Mouse (Mus musculus): ENCODE results near the gene Plppr4.

Plppr4 gene

DNA sequence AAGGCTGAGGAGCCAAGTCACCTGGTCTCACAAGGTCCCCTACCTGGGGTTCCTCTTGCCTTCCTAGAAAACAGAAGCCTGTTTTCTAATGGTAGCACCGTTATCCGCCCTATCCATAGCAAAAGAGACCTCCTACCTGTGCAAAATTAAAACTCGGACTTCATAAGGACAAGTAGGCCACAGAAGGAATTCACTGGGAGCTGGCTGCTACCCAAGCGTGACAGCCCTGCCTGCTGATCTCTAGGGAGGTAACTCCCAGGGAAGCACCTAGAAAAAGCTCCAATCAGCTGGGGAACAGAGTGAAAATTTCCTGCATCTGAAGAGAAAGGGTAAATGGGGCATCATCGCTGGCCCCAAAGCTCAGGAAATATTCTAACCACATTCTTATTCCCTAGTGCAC lies at the start of gene Plppr4:
Gene Plppr4, minus strand, starts transcription at position 349 of the 400 bp plus-strand sequence.
- no peak for DNase-seq (ENCODE audit: low read depth)

DNA sequence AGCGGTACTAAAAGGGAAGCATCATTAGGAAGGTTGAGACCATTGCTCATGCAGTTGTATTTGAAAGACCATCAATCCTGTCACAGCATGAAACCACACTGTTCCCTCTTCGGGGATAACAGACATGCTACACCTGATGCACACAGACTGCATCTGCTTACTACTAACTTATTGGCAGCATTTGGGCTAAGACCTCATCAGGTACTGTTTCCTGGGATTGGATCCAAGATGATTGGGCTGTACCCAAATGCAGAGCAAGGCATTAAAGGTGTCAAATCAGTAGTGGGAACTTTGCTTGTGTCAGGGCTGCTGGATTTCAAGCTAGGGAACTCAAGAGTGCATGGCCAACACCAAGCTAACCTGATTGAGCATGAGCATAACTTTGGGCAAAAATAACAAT lies 45.1 kb upstream of the Plppr4 start:
- DNase-seq (ENCODE audit: low read depth) = no peak

- no peak for DNase-seq (ENCODE audit: low read depth)
These were observed 43.1 kb upstream of the Plppr4 start for GRCm38 (mm10) chr3:117403740-117404139.

GRCm38 (mm10) chr3:117366041-117366440 lies 5.4 kb upstream of the Plppr4 start:
- DNase-seq (ENCODE audit: low read depth) = no peak

DNA sequence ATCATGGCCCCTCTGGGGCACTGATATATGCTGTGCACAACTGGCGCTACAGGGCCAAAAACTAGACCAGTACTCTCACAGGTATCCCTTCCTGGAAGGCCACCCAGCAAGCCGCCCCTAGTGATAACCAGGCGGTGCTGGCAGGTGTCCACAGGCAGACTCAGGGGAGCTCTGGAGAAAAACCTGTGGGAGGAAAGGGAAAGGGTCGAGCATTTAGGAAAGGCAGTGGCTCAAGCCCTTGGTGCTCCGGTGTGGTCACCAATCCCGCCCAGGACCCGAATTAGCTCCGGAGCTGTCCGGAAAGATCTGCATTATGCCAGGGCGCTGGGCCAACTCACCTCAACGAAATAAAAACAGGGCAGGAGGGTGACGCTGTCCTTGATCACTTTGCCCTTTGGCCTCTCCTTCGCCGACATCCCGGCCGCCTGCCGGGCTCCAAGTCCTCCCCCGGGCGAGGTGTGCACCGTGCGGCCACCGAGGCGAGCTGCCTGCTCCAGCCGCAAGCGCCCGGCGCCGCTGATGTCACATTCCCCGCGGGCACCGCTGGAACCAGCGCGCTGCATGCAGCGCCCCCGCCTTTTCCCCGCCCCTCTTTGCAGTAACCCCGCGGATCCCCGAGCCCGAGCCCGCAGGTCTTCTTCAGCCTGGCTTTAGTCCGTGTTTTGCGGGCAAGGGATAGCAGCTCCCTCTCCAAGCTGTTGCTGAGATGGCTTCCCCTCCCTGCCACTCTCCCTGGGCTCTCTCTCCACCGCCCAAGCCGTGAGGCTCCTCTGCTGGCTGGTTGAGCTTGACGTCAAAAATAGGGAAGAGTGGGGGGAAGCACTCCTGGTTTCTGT lies 772 bp downstream of the Plppr4 start:
- DNase-seq (ENCODE audit: low read depth) = no peak

DNA sequence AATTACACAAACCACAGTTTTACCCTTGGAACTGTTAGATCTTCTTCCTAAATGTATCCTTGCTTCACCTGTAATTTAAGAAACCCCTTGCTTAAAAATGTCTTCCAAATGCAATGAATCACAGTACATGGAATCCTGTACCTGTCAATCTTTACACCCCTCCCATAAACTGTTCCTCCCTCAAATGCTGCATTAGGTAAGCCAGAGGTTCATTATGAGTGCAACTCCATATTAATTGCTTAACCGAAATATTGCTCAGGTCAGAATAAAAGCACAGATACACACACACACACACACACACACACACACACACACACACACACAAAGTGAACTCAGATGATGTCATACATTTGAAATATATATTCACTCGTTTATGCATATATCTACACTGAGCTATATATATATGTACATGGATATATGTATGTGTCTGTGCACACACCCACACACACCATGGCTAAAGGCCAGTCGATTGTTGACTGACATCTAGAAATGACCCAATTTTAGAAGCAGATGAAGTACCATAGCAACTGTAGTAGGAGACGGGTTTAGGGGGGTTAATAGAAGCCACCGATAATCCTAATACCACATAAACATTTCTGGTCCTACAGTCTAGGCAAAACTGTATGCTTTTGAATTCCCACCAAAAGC lies 1.6 kb downstream of the Plppr4 start:
- DNase-seq (ENCODE audit: low read depth) = no peak

GRCm38 (mm10) chr3:117357367-117357766 lies 3.3 kb downstream of the Plppr4 start:
- DNase-seq (ENCODE audit: low read depth) = no peak

DNA sequence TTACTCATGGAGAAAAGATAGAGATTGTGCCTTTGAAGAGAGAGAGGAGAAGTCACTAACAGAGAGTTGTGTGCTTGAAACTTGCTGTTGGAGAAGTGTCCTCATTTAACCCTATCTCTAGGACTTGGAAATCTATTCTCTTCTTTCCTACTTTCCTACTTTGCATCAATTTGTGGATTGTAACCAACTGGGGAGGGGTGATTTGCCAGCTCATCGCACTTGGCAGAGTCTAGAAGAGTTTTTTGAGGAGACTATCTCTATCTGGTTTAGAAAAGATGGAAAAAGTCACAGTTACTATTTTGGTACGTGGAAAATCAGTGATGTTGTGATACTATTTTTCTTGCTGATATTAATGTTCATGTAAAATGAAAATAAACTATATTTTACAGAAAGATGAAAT lies 6.7 kb downstream of the Plppr4 start:
- no peak for DNase-seq (ENCODE audit: low read depth)

- DNase-seq (ENCODE audit: low read depth) = no peak
These were observed 14.3 kb downstream of the Plppr4 start for GRCm38 (mm10) chr3:117346351-117346750.

DNA sequence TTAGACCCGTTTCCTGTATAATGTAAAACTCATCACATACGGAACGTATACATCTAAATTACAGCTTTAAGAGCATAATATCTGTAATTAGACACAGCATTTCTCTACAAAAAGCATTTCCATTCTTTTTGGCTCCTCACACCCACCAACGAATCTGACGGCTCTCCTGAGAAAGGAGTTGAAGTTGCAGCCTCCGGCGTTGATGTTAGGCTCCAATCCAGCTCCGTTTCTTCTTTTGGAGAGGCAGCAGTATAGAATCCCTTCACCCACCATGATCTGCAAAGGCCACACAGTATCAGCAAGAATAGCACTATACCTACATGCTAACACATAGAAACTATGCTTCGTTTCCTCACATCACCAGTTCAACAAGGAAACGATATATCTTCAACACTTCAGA lies 29.2 kb downstream of the Plppr4 start:
- no peak for DNase-seq (ENCODE audit: low read depth)

- DNase-seq (ENCODE audit: low read depth) = no peak
These were observed 31.2 kb downstream of the Plppr4 start for GRCm38 (mm10) chr3:117329485-117329884.

GRCm38 (mm10) chr3:117326551-117326950 lies 34.1 kb downstream of the Plppr4 start:
- no peak for DNase-seq (ENCODE audit: low read depth)

- no peak for DNase-seq (ENCODE audit: low read depth)
These were observed 41.0 kb downstream of the Plppr4 start for GRCm38 (mm10) chr3:117319671-117320070.

- no peak for DNase-seq (ENCODE audit: low read depth)
These were observed 47.3 kb downstream of the Plppr4 start for GRCm38 (mm10) chr3:117313339-117313738.

GRCm38 (mm10) chr3:117312097-117312496 lies 48.6 kb downstream of the Plppr4 start:
- DNase-seq (ENCODE audit: low read depth) = no peak

DNA sequence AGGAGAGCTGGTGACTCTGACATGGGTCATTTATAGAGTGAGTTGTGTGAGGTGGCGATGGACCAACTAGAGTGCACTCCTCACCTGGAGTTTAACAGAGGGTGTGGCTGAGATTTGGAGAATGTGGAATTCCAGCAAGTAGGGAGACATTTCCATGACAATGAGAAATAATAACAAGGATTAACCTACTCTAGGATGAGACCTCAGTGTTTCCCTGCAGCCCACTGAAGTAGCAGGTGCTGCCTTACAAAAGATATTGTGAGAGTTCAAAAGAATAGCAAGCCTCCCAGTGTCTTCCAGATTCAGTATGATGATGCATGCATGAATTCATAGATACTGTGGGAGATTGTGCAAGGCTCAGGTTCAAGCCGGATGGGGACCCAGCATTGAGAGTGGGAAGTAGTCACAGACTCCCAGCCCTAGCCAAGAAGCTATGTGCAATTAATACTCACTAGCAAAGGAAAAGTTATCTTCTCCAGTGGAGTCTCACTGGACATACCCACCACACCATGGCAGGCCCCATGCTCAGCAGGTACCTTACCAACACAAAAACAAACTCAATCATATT lies 49.8 kb downstream of the Plppr4 start:
- no peak for DNase-seq (ENCODE audit: low read depth)

GRCm38 (mm10) chr3:117309580-117309910 lies 51.1 kb downstream of the Plppr4 start:
- DNase-seq (ENCODE audit: low read depth) = no peak

- no peak for DNase-seq (ENCODE audit: low read depth)
These were observed 51.6 kb downstream of the Plppr4 start for GRCm38 (mm10) chr3:117308895-117309579.

GRCm38 (mm10) chr3:117307555-117307954 lies 53.1 kb downstream of the Plppr4 start:
- no peak for DNase-seq (ENCODE audit: low read depth)

- no peak for DNase-seq (ENCODE audit: low read depth)
These were observed 56.6 kb downstream of the Plppr4 start for GRCm38 (mm10) chr3:117304037-117304436.

- no peak for DNase-seq (ENCODE audit: low read depth)
These were observed 59.9 kb downstream of the Plppr4 start for GRCm38 (mm10) chr3:117300735-117301271.

DNA sequence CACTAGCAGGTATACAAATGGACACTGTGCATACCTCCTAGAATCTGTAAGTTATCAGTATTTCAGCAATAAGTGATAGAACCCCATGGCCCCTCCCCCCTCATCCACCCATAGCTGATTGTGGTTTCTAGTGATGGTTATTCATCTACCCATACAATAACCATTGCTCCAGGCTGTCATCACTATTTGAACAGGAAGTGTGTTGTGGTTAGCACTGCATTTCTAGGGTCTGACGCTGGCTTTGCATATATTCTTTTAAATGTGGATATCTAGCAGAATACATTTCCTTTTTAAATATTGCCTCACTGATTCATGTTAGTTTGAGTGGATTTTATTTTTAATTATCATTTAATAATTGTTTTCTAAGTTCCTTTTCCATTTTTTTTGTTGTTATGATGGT lies 62.9 kb downstream of the Plppr4 start:
- no peak for DNase-seq (ENCODE audit: low read depth)
